Mouse (Mus musculus): ENCODE results near the gene Adgrl1.

Gene Adgrl1

DNA sequence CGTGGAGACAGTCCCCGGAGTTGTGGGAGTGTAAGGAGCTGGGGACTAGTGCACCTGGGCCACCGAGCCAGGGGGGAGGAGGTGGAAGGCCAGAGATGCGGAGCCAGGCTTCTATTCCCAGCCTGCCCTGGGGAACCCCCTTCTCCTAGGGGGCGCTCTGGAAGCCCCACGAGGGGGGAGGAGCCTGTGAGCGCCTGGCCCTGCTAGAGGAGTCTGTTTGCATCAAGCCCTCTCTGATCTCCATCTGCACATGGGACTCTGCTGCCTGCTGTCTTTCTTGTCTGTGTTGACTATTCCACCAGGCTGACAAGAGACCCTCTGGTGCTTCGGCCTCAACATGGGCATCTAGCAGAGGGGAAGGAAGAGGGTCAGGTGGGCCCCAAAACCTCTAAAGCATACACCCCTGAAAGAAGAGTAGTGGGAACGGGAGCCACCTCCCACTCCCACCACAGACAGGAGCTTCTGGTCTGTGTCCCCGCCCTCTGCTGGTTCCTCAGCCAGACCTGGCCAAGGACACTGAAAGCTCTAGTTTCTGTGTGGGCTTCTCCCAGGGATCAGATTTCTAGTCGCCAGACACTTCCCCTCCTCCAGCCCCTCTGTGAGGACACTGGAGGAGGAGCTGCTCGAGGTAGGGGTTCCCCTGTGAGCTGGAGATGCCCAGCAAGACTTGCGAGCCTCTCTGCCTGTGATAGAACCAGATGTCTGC is 3.2 kb downstream of the Adgrl1 start:
- peak; percentile 75 for DNase-seq

DNA sequence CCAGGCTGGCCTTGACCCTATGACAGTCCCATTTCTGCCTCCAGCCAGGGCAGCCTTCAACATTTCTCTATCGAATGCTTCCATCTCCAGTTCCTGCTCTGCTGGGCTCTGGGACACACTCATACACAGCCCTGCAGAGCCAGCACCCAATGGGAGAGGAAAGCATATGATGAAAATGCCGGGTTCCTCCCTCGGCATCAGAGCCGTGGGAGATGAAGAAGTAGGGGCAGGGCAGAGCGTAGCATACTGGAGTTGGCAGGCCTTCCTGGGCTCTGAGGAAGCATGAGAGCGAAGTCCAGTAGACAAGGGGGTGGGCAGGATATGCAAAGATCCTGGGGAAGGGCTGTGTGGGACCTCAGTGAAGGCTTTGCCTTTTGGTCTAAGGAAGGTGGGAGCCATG is 8.7 kb downstream of the Adgrl1 start:
- DNase-seq = no peak

DNA sequence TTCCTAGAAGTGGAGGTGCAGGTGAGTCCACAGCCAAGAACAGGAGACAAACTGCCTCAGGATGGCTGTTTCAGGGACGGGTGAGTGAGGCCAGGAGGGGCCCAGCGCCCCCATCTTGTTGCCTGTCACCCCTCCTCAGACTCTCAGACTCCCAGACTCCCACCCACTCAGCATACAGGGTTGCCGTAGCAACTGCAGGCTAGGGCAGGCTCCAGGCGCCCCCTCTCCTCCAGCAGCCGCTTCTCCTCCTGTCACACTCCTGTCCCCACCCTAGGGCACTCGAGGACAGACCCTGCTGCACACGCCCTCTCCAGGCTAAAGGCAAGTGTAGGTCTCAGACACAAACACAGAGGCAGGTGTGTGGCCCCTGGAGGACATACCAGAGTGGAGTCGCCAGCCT is 9.4 kb downstream of the Adgrl1 start:
- no peak for DNase-seq

DNA sequence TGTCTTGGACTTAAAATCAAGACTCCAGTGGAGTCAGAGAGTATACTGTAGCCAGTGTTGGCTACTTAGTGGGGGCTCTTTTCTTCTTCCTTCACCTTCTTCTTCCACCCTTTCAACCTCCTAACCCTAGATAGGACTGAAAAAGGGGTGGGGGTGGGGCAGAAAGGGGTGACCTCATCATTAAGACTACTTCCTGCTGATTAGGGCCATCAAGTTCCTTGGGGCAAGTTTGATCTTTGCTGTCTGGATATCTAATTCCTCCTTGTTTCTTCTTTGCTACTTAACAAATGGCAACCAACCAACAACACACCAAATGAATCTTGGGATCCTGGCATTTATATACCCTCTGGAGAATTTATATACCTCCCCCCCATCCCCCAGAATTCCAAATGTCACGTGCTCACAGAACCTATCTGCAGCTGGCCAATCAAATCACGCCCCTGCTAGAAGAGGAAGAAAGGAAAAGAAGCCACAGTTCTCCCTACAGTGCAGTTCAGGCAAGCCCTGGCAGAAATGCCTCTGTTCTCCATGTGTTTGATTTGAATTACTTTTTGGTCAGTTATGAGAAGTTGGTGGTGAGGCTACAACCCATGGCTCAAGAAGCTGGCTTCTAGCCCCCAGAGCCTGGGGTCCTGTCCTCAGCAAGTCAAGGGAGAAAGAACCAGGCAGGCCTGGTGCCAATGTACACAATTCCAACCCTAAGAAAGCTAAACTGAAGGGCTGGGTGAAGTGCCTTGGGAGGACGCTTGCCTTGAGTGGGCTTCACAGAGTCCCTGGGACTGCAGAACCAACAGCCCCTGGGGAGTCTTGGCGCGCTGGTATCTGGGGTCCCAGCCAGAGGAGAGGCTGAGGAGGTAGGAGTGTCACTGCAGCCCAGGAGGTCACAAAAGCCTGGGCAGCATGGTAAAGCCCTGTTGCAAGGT is 12.2 kb downstream of the Adgrl1 start:
- no peak for DNase-seq

DNA sequence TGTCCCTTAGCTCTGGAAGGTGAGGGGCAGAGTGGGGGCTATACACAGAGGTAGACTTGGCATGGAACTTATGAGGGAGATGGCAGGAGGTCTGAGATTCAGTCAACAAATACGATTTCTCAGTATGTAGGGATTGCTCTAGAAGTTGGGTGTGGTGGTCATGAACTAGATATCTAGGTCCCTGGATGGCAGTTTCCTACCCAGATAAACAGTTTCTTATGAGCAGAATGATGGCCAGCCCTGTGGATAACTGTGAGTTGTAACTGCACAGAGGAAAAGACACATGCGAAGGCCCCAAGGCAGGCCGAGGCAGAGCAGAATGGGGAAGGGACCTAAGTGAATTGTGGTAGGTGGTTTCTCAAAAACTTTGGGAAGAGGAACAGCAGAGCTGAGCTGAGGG is 14.3 kb downstream of the Adgrl1 start:
- DNase-seq = no peak

DNA sequence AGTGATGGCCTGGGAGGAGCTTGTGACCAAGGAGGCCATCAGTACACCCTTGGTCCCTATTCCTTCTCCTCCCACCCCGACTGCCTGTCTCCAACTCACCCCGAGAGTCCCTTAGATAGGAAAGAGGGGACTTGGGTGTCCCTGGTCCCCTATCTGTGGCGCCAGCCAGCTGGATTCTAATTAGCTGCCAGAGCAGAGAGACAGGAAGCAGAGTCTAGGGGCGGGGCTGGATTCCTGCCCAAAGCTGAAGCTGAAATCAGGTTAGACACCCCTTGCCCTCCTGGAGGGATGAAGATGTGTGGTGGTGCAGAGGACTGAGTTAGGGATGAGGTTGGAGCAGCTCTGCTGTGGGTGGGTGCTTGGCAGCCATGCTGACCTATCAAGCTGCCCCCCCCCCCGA is 15.0 kb downstream of the Adgrl1 start:
- no peak for DNase-seq

DNA sequence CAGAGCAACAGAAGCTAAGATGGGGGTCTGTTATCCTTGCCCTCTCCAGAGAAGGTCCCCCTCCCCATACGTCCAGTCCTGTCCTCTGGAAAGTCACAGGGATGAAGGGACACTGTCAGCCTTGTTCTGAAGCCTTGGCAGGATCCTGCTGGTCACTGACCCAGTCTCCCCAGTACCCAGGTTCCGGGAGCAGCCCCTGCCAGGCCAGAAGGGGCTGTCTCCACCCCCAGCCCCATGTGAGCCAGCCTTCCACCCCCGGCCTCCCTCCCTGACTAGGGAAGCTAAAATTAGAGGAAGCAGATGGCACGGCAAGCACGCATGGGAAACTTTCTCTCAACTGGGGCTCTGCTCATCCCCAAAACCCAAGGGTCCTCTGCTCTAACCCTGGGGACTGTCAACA is 16.1 kb downstream of the Adgrl1 start:
- DNase-seq = no peak

DNA sequence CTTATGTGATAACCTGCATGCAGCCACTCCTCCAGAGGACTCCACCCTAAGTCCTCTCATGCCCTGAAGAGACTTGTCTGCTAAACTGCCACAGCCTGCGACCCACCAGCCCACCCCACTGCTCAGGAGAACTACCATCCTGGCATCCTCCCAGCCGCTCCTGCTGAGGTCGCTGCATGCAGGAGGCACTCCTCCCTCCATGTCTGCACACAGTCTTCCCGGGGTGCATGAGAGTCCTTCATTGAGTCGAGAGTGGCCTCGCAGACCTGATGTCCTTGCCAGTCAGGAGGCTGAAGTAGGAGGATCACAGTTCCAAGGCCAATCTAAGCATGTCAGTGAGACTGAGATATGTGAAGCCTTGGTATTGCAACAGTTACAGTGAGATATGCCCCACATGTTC is 17.7 kb downstream of the Adgrl1 start:
- no peak for DNase-seq

DNA sequence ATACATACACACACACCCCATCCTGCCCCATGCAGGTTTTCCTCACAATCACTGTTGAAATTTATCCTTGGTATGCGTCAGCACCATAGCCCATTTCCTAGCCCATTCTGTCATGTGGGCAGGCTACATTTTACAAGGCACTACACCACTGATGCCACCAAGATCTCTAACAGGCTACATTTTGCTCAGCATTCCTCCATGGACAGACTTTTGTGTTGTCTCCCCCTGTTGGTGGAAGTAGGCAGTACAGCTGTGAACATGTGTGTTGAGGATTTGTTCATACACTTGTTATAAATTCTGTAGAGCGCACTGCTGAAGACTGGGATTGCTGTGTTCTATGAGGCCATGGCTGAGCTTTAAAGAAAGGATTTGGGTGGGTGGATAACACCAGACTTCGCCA is 21.7 kb downstream of the Adgrl1 start:
- peak; percentile 79 for DNase-seq

DNA sequence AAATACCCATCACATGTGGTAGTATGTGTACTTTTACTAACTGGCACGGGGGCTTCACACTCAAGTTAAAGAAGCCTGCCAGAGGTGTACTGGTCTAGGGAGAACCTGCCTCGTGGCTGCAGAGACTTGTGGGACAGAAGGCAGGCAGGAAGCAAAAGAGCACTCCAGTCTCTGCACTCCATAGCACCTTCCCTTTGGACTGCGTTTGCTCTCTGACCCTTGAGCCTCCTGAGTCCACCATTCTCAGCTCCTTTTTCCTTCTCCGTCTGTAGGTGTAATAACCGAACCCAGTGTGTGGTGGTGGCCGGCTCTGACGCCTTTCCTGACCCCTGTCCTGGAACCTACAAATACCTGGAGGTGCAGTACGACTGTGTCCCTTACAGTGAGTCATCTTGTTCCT is 22.8 kb downstream of the Adgrl1 start:
- DNase-seq = no peak

DNA sequence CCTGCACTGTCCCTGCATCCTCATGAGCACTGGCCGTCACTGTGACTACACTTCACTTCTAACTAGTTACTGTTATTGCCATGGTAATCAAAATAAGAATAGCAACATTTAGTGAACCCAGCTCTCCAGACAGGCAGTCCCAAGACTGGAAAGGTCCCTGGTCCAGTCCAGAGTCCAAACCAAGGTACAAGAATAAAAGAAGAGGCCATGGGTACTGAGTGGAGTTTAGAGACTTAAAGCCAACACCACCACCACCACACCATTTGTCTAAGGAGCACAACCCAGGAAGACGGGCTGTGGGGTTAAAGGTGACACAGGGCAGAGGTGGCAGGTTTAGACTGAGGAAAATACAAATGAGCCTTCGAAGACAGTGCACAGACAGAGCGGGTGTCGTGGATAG is 24.7 kb downstream of the Adgrl1 start:
- no peak for DNase-seq

GRCm38 (mm10) chr8:83926266-83926665 is 26.4 kb downstream of the Adgrl1 start:
- DNase-seq = no peak

GRCm38 (mm10) chr8:83934222-83934621 is 34.3 kb downstream of the Adgrl1 start:
- DNase-seq = no peak

DNA sequence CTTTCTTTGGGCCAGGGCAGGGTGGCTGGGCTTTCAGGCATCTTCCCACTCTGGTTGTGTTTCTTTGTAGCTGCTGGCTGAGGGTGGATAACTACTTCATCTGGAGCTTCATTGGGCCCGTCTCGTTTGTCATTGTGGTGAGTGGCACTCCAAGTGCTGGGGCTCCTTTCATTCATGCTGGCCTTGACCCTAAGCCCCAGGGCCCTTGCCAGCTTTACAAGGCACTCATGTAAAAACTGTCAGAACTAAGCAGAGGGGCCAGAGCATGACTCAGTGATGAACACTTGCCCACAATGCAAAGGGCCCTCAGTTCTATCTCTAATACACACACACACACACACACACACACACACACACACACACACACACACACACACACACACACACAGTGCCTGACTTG is 35.1 kb downstream of the Adgrl1 start:
- DNase-seq = no peak

GRCm38 (mm10) chr8:83935435-83935834 is 35.5 kb downstream of the Adgrl1 start:
- no peak for DNase-seq

DNA sequence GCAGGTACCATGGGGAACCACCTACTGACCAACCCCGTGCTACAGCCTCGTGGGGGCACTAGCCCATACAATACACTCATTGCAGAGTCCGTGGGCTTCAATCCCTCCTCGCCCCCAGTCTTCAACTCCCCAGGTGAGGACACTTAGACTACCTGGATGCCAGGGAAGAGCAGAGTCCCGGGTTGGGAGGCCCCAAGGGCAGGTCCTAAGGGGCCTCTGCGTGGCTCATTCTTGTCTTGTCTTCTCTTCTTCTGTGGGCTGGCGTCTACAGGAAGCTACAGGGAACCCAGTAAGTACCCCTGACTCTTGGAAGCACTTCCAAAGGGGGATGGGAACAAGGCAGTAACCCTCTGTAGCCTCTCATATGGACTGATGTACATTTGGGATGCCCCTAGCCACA is 37.7 kb downstream of the Adgrl1 start:
- no peak for DNase-seq

DNA sequence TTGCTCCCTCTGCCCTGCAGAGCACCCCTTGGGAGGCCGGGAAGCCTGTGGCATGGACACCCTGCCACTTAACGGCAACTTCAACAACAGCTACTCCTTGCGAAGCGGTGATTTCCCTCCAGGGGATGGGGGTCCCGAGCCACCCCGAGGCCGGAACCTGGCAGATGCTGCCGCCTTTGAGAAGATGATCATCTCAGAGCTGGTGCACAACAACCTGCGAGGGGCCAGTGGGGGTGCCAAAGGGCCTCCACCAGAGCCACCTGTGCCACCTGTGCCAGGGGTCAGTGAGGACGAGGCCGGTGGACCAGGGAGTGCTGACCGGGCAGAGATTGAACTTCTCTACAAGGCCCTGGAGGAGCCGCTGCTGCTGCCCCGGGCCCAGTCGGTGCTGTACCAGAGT is 38.4 kb downstream of the Adgrl1 start:
- DNase-seq = no peak

- DNase-seq = no peak
Observed at GRCm38 (mm10) chr8:83941066-83941677, 41.3 kb downstream of the Adgrl1 start.

GRCm38 (mm10) chr8:83942446-83942845 is 42.5 kb downstream of the Adgrl1 start:
- no peak for DNase-seq

GRCm38 (mm10) chr8:83945540-83945939 is 45.6 kb downstream of the Adgrl1 start:
- DNase-seq = no peak

DNA sequence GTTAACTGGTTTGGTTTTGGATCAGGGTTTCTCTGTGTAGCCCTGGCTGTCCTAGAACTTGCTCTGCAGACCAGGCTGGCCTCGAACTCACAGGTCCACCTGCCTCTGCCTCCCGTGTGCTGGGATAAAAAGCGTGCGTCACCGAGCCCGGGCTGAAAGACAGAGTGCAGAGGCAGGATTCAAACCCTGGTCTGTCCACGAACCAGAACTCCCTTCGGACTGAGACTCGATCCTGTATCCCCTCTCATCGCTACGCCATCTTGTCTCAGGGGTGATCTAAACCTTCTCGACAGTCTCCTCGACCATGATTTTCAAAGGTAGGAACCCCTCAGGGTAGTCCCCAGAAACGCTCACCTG is 54.8 kb downstream of the Adgrl1 start:
- no peak for DNase-seq

GRCm38 (mm10) chr8:83955106-83955957 is 55.4 kb downstream of the Adgrl1 start, which contains the start of the genes Gm10644 and Asf1b:
Gm10644 (minus strand) TSS chr8:83955205.
Asf1b (plus strand) TSS chr8:83955507.
- peak; percentile 100 for DNase-seq

GRCm38 (mm10) chr8:83955958-83956218 is 56.0 kb downstream of the Adgrl1 start:
- no peak for DNase-seq

Measured in embryo, embryonic 11 days (tissue).